Mouse (Mus musculus) lung, postnatal 0 days (tissue): ENCODE measurements around the gene Adam12.

Experiments
- CTCF ChIP-seq: IDR thresholded peaks from 2 replicates; pipeline ENCODE4 v1.5.1; 2016; ENCODE audit warnings: antibody characterized with exemption, mild to moderate bottlenecking
- EP300 ChIP-seq: IDR thresholded peaks from 2 replicates; pipeline ENCODE4 v1.6.1; 2016; ENCODE audit warnings: antibody characterized with exemption, mild to moderate bottlenecking, control low read depth

- TF ChIP-seq CTCF (no peak), EP300 (no peak)
Observed at GRCm38 (mm10) chr7:133872701-133873100, 359.2 kb downstream of the Adam12 start.
